Mouse (Mus musculus): ENCODE data around the gene 9230112D13Rik. TPM values are rescaled to one million over a fixed set of nuclear protein-coding genes. Genes with fewer than 3 reads are reported as not detected.
A peak's percentile ranks its signal among the peaks of the same experiment; 100 is the strongest.

Gene 9230112D13Rik
- total and polyA plus RNA-seq, 2 experiments from 2014 or later, result not detected

DNA sequence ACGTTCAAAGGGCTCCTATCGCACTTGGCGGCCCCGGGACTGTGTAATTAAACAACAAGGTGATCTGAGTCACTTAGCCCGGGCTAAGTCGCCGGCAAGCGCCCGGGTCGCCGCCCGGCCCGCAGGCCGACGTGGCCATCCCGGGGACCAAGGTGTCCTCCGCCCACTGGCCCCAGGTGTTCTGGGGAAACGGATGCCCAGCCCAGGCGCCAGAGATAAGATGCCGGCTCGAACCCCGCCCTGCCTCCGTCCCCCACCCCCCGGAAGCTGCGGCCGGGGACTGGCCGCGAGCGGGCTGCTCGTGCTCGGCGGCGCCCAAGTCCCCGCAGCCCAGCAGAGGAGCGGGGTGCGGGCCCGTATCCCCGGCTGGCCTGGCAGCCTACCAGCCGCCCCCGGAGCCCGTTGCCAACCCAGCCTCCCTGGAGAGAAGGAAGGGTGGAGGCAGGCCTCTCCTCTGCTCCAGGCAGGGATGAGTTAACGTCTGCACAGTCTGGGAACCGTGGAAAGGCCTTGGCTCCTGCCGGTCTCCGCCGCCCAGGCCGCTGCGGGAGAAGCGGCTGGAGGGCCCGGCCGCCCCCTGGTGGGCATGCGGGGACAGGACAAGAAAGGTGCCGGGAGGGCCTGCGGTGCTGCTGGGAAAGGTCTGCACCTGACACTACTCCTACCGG, 26.5 kb upstream of the 9230112D13Rik start:
- Histone ChIP-seq H3K4me1 (ENCODE audit: control insufficient read depth, insufficient read depth) (peaks cover 56% of the 10 kb centered on the region), H3K27ac (ENCODE audit: low read depth) (peak overlapping the region; percentile 93), H3K4me2 (ENCODE audit: low read depth, low read length) (peak overlapping the region; percentile 85), H3K9ac (replicated peaks; ENCODE audit: low read depth, low read length) (peak overlapping the region; percentile 74), H3K9me3 (replicated peaks; ENCODE audit: control insufficient read depth, low read length) (no peaks in the 10 kb centered on the region), H3K27me3 (ENCODE audit: control insufficient read depth, insufficient read depth, low read length) (no peaks in the 10 kb centered on the region), H3K4me3 (ENCODE audit: low read depth, low read length) (peak overlapping the region; percentile 61), H3K36me3 (replicated peaks; ENCODE audit: control insufficient read depth, insufficient read depth, low read length) (peaks cover 56% of the 10 kb centered on the region)
- TF ChIP-seq CTCF (IDR thresholded peaks at IDR 0.05; ENCODE audit: low read depth) (peak; percentile 90), EP300 (IDR thresholded peaks at IDR 0.05; ENCODE audit: low read depth) (no peak)
- ATAC-seq (ENCODE audit: insufficient read depth, low read depth), result peak; percentile 69
- peak; percentile 87 for DNase-seq (ENCODE audit: low spot score)
- WGBS, result 1% methylated on average over 54 of the region's 55 CpGs

DNA sequence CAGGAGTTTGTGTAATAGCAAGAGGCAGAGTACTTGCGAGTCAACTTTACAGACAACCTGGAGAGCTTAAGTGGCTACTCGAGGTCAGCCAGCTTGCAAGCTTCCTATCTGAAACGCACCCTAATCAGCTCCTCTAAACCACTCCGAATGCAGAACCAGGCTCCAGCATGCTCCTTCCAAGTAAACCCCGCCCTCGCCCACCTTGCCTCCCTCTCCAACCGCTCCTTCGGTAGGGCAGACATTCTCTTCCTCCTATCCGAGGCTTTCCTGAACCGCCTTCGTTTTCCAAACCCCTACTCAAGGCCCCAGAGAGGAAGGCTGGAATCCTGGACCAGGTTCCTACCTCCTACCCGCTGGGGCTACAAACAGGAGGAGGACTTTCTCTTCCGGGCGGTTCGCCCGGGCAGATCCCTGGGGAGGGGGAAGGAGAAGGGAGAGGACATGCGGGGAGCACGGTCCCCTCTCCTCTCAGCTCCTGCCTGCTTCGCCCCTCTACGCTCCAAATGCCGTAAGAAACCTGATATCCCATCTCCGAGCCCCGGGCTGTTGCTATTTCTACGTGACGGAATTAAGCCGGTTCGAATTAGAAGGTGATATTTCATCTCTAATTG, 25.9 kb upstream of the 9230112D13Rik start:
- Histone ChIP-seq H3K9ac (replicated peaks; ENCODE audit: low read depth, low read length) (peak overlapping the region; percentile 74), H3K4me3 (ENCODE audit: low read depth, low read length) (peak overlapping the region; percentile 61), H3K4me2 (ENCODE audit: low read depth, low read length) (peak overlapping the region; percentile 85), H3K27me3 (ENCODE audit: control insufficient read depth, insufficient read depth, low read length) (no peaks in the 10 kb centered on the region), H3K36me3 (replicated peaks; ENCODE audit: control insufficient read depth, insufficient read depth, low read length) (peaks cover 51% of the 10 kb centered on the region), H3K4me1 (ENCODE audit: control insufficient read depth, insufficient read depth) (peaks cover 58% of the 10 kb centered on the region), H3K27ac (ENCODE audit: low read depth) (peak overlapping the region; percentile 93), H3K9me3 (replicated peaks; ENCODE audit: control insufficient read depth, low read length) (no peaks in the 10 kb centered on the region)
- TF ChIP-seq CTCF (IDR thresholded peaks at IDR 0.05; ENCODE audit: low read depth) (no peak), EP300 (IDR thresholded peaks at IDR 0.05; ENCODE audit: low read depth) (no peak)
- DNase-seq (ENCODE audit: low spot score), result peak; percentile 72
- WGBS, result 4% methylated on average over 27 of the region's 27 CpGs
- no peak for ATAC-seq (ENCODE audit: insufficient read depth, low read depth)

DNA sequence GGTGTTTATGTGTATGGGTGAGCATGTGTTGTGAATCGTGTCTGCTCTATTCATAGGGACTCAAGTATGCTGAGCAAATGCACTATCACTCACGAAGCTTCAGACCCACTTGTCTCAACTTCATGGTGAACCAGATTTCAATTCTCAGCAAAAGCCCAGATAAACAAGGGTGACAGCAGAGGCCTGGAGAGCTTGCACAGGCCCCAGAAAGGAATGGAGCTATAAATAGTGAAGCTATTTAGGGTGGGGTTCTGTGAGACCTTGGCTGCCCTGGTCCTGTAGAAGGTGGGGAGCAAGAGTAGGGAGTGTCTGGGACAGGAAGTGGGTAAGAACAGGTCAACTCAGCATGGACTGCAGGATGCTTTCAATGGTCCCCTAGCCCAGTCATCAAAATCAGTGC, 21.9 kb upstream of the 9230112D13Rik start:
- Histone ChIP-seq H3K4me1 (ENCODE audit: control insufficient read depth, insufficient read depth) (peaks cover 53% of the 10 kb centered on the region), H3K36me3 (replicated peaks; ENCODE audit: control insufficient read depth, insufficient read depth, low read length) (peaks cover 50% of the 10 kb centered on the region), H3K27ac (ENCODE audit: low read depth) (peak overlapping the region; percentile 93), H3K9me3 (replicated peaks; ENCODE audit: control insufficient read depth, low read length) (no peaks in the 10 kb centered on the region), H3K9ac (replicated peaks; ENCODE audit: low read depth, low read length) (no peak overlapping the region; the same call in 1 of the 2 replicates), H3K4me3 (ENCODE audit: low read depth, low read length) (no peak overlapping the region), H3K27me3 (ENCODE audit: control insufficient read depth, insufficient read depth, low read length) (0 out of 2 replicates have a peak, but pooled peaks cover 5% of the 10 kb centered on the region), H3K4me2 (ENCODE audit: low read depth, low read length) (no peak overlapping the region)
- DNase-seq (ENCODE audit: low spot score) (peak; percentile 90), ATAC-seq (ENCODE audit: insufficient read depth, low read depth) (peak; percentile 78)
- 33% methylated on average over 2 of the region's 2 CpGs for WGBS
- TF ChIP-seq CTCF (IDR thresholded peaks at IDR 0.05; ENCODE audit: low read depth), result no peak
- TF ChIP-seq EP300 (IDR thresholded peaks at IDR 0.05; ENCODE audit: low read depth), result peak; percentile 72

DNA sequence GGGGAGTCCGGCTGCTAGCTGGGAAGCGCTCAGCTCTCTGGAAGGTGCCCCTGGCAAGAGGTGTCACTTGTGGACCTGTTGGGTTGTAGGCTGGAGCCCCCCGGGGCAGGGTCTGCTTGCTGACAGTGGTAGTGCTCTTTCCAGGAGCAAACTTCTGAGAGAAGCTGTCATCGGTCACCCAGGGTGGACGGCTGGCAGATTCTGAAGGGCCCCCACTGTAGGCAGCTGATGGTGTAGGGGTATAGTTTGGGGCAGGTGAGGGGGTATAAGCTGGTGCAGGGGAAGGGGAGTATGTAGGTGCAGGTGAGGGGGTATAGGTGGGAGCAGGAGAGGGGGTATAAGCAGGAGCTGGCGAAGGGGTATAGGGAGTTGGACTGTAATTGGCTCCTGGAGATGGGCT, 21.4 kb upstream of the 9230112D13Rik start:
- DNase-seq (ENCODE audit: low spot score), result no peak
- Histone ChIP-seq H3K4me1 (ENCODE audit: control insufficient read depth, insufficient read depth) (peaks cover 49% of the 10 kb centered on the region), H3K27me3 (ENCODE audit: control insufficient read depth, insufficient read depth, low read length) (0 out of 2 replicates have a peak, but pooled peaks cover 5% of the 10 kb centered on the region), H3K36me3 (replicated peaks; ENCODE audit: control insufficient read depth, insufficient read depth, low read length) (peaks cover 55% of the 10 kb centered on the region), H3K27ac (ENCODE audit: low read depth) (peak overlapping the region; percentile 93), H3K9ac (replicated peaks; ENCODE audit: low read depth, low read length) (peak overlapping the region; percentile 44; the same call in 1 of the 2 replicates), H3K4me3 (ENCODE audit: low read depth, low read length) (no peak overlapping the region; the same call in 1 of the 2 replicates), H3K9me3 (replicated peaks; ENCODE audit: control insufficient read depth, low read length) (no peaks in the 10 kb centered on the region), H3K4me2 (ENCODE audit: low read depth, low read length) (no peak overlapping the region; the same call in 1 of the 2 replicates)
- WGBS, result 43% methylated on average over 6 of the region's 6 CpGs
- TF ChIP-seq CTCF (IDR thresholded peaks at IDR 0.05; ENCODE audit: low read depth) (no peak), EP300 (IDR thresholded peaks at IDR 0.05; ENCODE audit: low read depth) (no peak)
- ATAC-seq (ENCODE audit: insufficient read depth, low read depth), result peak; percentile 1; the same call in 1 of the 2 replicates

GRCm38 (mm10) chr14:34543596-34543995, 21.0 kb upstream of the 9230112D13Rik start:
- Histone ChIP-seq H3K4me2 (ENCODE audit: low read depth, low read length) (no peak overlapping the region), H3K36me3 (replicated peaks; ENCODE audit: control insufficient read depth, insufficient read depth, low read length) (peaks cover 59% of the 10 kb centered on the region), H3K9me3 (replicated peaks; ENCODE audit: control insufficient read depth, low read length) (no peaks in the 10 kb centered on the region), H3K27me3 (ENCODE audit: control insufficient read depth, insufficient read depth, low read length) (0 out of 2 replicates have a peak, but pooled peaks cover 5% of the 10 kb centered on the region), H3K4me1 (ENCODE audit: control insufficient read depth, insufficient read depth) (peaks cover 45% of the 10 kb centered on the region), H3K27ac (ENCODE audit: low read depth) (peak overlapping the region; percentile 93), H3K4me3 (ENCODE audit: low read depth, low read length) (no peak overlapping the region; the same call in 1 of the 2 replicates), H3K9ac (replicated peaks; ENCODE audit: low read depth, low read length) (peak overlapping the region; percentile 44; the same call in 1 of the 2 replicates)
- WGBS, result 41% methylated on average over 6 of the region's 6 CpGs
- DNase-seq (ENCODE audit: low spot score), result peak; percentile 56
- TF ChIP-seq CTCF (IDR thresholded peaks at IDR 0.05; ENCODE audit: low read depth) (no peak), EP300 (IDR thresholded peaks at IDR 0.05; ENCODE audit: low read depth) (no peak)
- peak; percentile 22 for ATAC-seq (ENCODE audit: insufficient read depth, low read depth)

All from heart, postnatal 0 days (tissue).